Mouse (Mus musculus) cortical plate, adult 2 months (tissue): ENCODE measurements around the gene Plk5.

Experiments used
- CTCF ChIP-seq: fragments of 200-500 bp; IDR thresholded peaks from 2 replicates; pipeline ENCODE4 v1.5.1; 2011; ENCODE audit warnings: mild to moderate bottlenecking, control low read depth, low read length; ENCODE audit not compliant: insufficient read depth; ENCODE audit errors: extremely low read depth
- POLR2A ChIP-seq: fragments of 200-500 bp; IDR thresholded peaks from 2 replicates; pipeline ENCODE4 v1.6.1; 2011; ENCODE audit warnings: mild to moderate bottlenecking, low read length, control low read depth; ENCODE audit not compliant: insufficient read depth; ENCODE audit errors: extremely low read depth

DNA sequence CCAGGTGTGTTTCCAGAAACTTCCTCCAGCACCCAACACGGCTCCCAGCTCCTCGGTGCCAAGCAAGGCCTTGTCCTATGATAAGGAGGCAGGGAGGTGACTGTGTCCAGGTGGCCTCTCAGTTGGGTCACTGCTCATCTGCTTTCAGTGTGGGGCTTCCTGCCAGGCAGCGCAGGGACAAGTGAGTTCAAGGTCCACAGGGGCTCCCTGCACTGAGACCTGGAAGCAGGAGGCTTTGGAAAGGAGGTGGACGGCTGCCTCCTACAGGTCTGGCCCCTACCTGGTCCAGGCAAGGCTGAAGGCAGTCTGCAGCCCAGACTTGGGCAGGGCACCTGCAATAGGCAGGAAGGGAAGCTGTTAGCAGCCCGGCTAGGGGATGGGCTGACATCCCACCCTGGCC lies 36.4 kb downstream of the Plk5 start:
- TF ChIP-seq POLR2A (no peak), CTCF (no peak)
